In genomic region chr14:30789471-30789870, GRCm38 (mm10) we compare ENCODE assay signal across 14 mouse cellular contexts. TPM values are rescaled to one million over a fixed set of nuclear protein-coding genes. Genes with fewer than 3 reads are reported as not detected.
DNase-seq lines count a peak whose midpoint lies in the region; ATAC-seq lines count a peak whose summit lies in the region.
"Had no signal": no experiment of that assay in that cellular context is flagged by ENCODE, and none has a peak within 500 bp of the region (broad histone marks: within the 10 kb centered on the region; RNA-seq: fewer than 3 reads in every experiment).

No protein-coding gene starts in this region.

- no peak for ATAC-seq in erythroid progenitor cell, adult 5-6 weeks (replicated peaks; ENCODE audit: low FRiP score, poor library complexity, severe bottlenecking)

- DNase-seq in layer of hippocampus, adult 18-20 months (ENCODE audit: low spot score in 2 of 2) = peak; percentile 25 to 42
- no peak for DNase-seq in layer of hippocampus, postnatal 25 days (ENCODE audit: extremely low spot score in 1 of 2, low spot score in 1 of 2)
- DNase-seq in right cerebral cortex, postnatal 25 days = peak; percentile 21
- DNase-seq in right cerebral cortex, postnatal 14 days = no peak
- peak; percentile 16 for DNase-seq in adrenal gland, postnatal 25 days
- peak; percentile 35 for DNase-seq in telencephalon, adult 2 months (ENCODE audit: low read depth, low spot score)
- no peak for DNase-seq in lung, postnatal 36 days
- DNase-seq: cerebellum, adult 9-10 months; heart, postnatal 4 days; kidney, adult 8-10 months; lung, postnatal 10 days; retina, postnatal 1 day; thymus, adult 2 months had no signal

RNA-seq across cellular contexts. Expression of gene Tmem110, which starts 35.9 kb away (rescaled TPM):
- 10 to 100 TPM; 18.5 to 20.6 TPM for total RNA-seq in layer of hippocampus, adult 18-20 months (2021)
- total RNA-seq in layer of hippocampus, postnatal 25 days (2021) = 10 to 100 TPM; 19.2 to 24.6 TPM
- total RNA-seq in adrenal gland, postnatal 25 days (2021) = 15.4 and 27.1 TPM in 2 replicates
- total RNA-seq in erythroid progenitor cell, adult 5-6 weeks (2015; ENCODE audit: low replicate concordance) = 4.3 and 5.4 TPM in 2 replicates
- 1.7 and 1.8 TPM in 2 replicates for total RNA-seq in erythroid progenitor cell, adult 5-6 weeks (2017; ENCODE audit: low replicate concordance)

Comparison
In these comparisons a context has a peak if more than half of its experiments do, and no peak if none do; other contexts are left out.
1. DNase-seq: peak in layer of hippocampus, adult 18-20 months (2 of 2), right cerebral cortex, postnatal 25 days (single experiment), adrenal gland, postnatal 25 days (single experiment) and telencephalon, adult 2 months (single experiment); none in layer of hippocampus, postnatal 25 days (0 of 2), right cerebral cortex, postnatal 14 days (single experiment) and lung, postnatal 36 days (single experiment).